Mouse (Mus musculus) forebrain, embryonic 10.5 days (tissue): ENCODE results near the gene Flt3. TPM values are rescaled to one million over a fixed set of nuclear protein-coding genes. Genes with fewer than 3 reads are reported as not detected.

Experiments
- DNase-seq: peaks from one replicate; pipeline ENCODE4 v3.0.0-alpha.2; 2017; ENCODE audit warnings: low spot score; ENCODE audit errors: extremely low spot score
- H3K27ac ChIP-seq: fragments of 300-500 bp; sonication (generic); 2 replicates; pipeline ENCODE4 v1.5.1; 2016; ENCODE audit warnings: mild to moderate bottlenecking
- H3K27me3 ChIP-seq: fragments of 300-500 bp; sonication (generic); 2 replicates; pipeline ENCODE4 v1.6.1; 2016; ENCODE audit warnings: mild to moderate bottlenecking; ENCODE audit not compliant: poor library complexity, severe bottlenecking
- H3K36me3 ChIP-seq: fragments of 300-500 bp; sonication (generic); replicated peaks from 2 replicates; pipeline ENCODE4 v1.6.1; 2016; ENCODE audit warnings: mild to moderate bottlenecking, moderate library complexity
- H3K4me1 ChIP-seq: fragments of 300-500 bp; sonication (generic); 2 replicates; pipeline ENCODE4 v1.6.1; 2016
- H3K4me3 ChIP-seq: fragments of 300-500 bp; sonication (generic); 2 replicates; pipeline ENCODE4 v1.5.1; 2016; ENCODE audit warnings: mild to moderate bottlenecking, moderate library complexity
- H3K9me3 ChIP-seq: fragments of 300-500 bp; sonication (generic); 2 replicates; pipeline ENCODE4 v1.6.1; 2016; ENCODE audit warnings: mild to moderate bottlenecking, moderate library complexity
- WGBS: fragments of 180-500 bp; shearing (Covaris S2); methylation state at CpG from one replicate; pipeline ENCODE4 v1.1.7; 2016; 5-methylcytosine and 5-hydroxymethylcytosine counted together
- polyA plus RNA-seq: library from polyadenylated mRNA; unstranded; fragments of >200 nt; fragmentation: Nextera tagmentation; extraction: Ambion mirVana; gene quantifications from 2 replicates; pipeline ENCODE4 v1.2.1, GENCODE M21; 2016

The Flt3 gene
- polyA plus RNA-seq, 1 experiment from 2014 or later: not detected

GRCm38 (mm10) chr5:147358481-147358880, 41.8 kb downstream of the Flt3 start:
- H3K4me1 ChIP-seq: no peaks in the 10 kb centered on the region
- no peak for DNase-seq
- no peaks in the 10 kb centered on the region for H3K36me3 ChIP-seq
- no peak overlapping the region for H3K27ac ChIP-seq
- H3K27me3 ChIP-seq: no peaks in the 10 kb centered on the region
- WGBS: 90% methylated on average over 11 of the region's 11 CpGs
- no peaks in the 10 kb centered on the region for H3K9me3 ChIP-seq
- no peak overlapping the region for H3K4me3 ChIP-seq

- 48% methylated on average over 3 of the region's 3 CpGs for WGBS
- no peaks in the 10 kb centered on the region for H3K4me1 ChIP-seq
- no peaks in the 10 kb centered on the region for H3K27me3 ChIP-seq
- H3K27ac ChIP-seq: no peak overlapping the region
- DNase-seq: no peak
- no peaks in the 10 kb centered on the region for H3K9me3 ChIP-seq
- no peak overlapping the region for H3K4me3 ChIP-seq
- H3K36me3 ChIP-seq: no peaks in the 10 kb centered on the region
These were observed 42.8 kb downstream of the Flt3 start for GRCm38 (mm10) chr5:147357536-147357935.

GRCm38 (mm10) chr5:147356260-147357055, 43.8 kb downstream of the Flt3 start:
- Histone ChIP-seq H3K9me3 (no peaks in the 10 kb centered on the region), H3K27ac (no peak overlapping the region), H3K36me3 (no peaks in the 10 kb centered on the region), H3K27me3 (no peaks in the 10 kb centered on the region), H3K4me1 (no peaks in the 10 kb centered on the region), H3K4me3 (no peak overlapping the region)
- WGBS: 93% methylated on average over 13 of the region's 13 CpGs
- DNase-seq: no peak

GRCm38 (mm10) chr5:147355788-147356187, 44.5 kb downstream of the Flt3 start:
- Histone ChIP-seq H3K36me3 (no peaks in the 10 kb centered on the region), H3K9me3 (no peaks in the 10 kb centered on the region), H3K4me1 (no peaks in the 10 kb centered on the region), H3K4me3 (no peak overlapping the region), H3K27me3 (no peaks in the 10 kb centered on the region), H3K27ac (no peak overlapping the region)
- 77% methylated on average over 3 of the region's 3 CpGs for WGBS
- DNase-seq: no peak

GRCm38 (mm10) chr5:147354985-147355384, 45.3 kb downstream of the Flt3 start:
- H3K9me3 ChIP-seq: no peaks in the 10 kb centered on the region
- no peak for DNase-seq
- no peaks in the 10 kb centered on the region for H3K4me1 ChIP-seq
- H3K27ac ChIP-seq: no peak overlapping the region
- 77% methylated on average over 8 of the region's 8 CpGs for WGBS
- no peaks in the 10 kb centered on the region for H3K36me3 ChIP-seq
- no peak overlapping the region for H3K4me3 ChIP-seq
- H3K27me3 ChIP-seq: no peaks in the 10 kb centered on the region

GRCm38 (mm10) chr5:147354161-147354780, 46.0 kb downstream of the Flt3 start:
- H3K27me3 ChIP-seq: no peaks in the 10 kb centered on the region
- H3K4me1 ChIP-seq: no peaks in the 10 kb centered on the region
- 65% methylated on average over 17 of the region's 17 CpGs for WGBS
- H3K27ac ChIP-seq: no peak overlapping the region
- H3K36me3 ChIP-seq: no peaks in the 10 kb centered on the region
- H3K4me3 ChIP-seq: no peak overlapping the region
- no peaks in the 10 kb centered on the region for H3K9me3 ChIP-seq
- DNase-seq: no peak

GRCm38 (mm10) chr5:147351931-147352330, 48.4 kb downstream of the Flt3 start:
- no peak for DNase-seq
- WGBS: 92% methylated on average over 8 of the region's 8 CpGs
- Histone ChIP-seq H3K4me1 (no peaks in the 10 kb centered on the region), H3K9me3 (no peaks in the 10 kb centered on the region), H3K27ac (no peak overlapping the region), H3K36me3 (no peaks in the 10 kb centered on the region), H3K4me3 (no peak overlapping the region), H3K27me3 (no peaks in the 10 kb centered on the region)

GRCm38 (mm10) chr5:147345981-147346380, 54.3 kb downstream of the Flt3 start:
- no peaks in the 10 kb centered on the region for H3K9me3 ChIP-seq
- no peak for DNase-seq
- 75% methylated on average over 1 of the region's 1 CpGs for WGBS
- no peak overlapping the region for H3K27ac ChIP-seq
- H3K27me3 ChIP-seq: no peaks in the 10 kb centered on the region
- H3K36me3 ChIP-seq: no peaks in the 10 kb centered on the region
- H3K4me1 ChIP-seq: no peaks in the 10 kb centered on the region
- H3K4me3 ChIP-seq: no peak overlapping the region

GRCm38 (mm10) chr5:147343904-147344303, 56.4 kb downstream of the Flt3 start:
- Histone ChIP-seq H3K9me3 (no peaks in the 10 kb centered on the region), H3K27me3 (no peaks in the 10 kb centered on the region), H3K36me3 (no peaks in the 10 kb centered on the region), H3K27ac (no peak overlapping the region), H3K4me1 (no peaks in the 10 kb centered on the region), H3K4me3 (no peak overlapping the region)
- 91% methylated on average over 10 of the region's 10 CpGs for WGBS
- no peak for DNase-seq

- H3K4me1 ChIP-seq: no peaks in the 10 kb centered on the region
- H3K9me3 ChIP-seq: no peaks in the 10 kb centered on the region
- H3K27me3 ChIP-seq: no peaks in the 10 kb centered on the region
- no peaks in the 10 kb centered on the region for H3K36me3 ChIP-seq
- WGBS: 90% methylated on average over 6 of the region's 6 CpGs
- no peak for DNase-seq
- no peak overlapping the region for H3K27ac ChIP-seq
- H3K4me3 ChIP-seq: no peak overlapping the region
These were observed 57.4 kb downstream of the Flt3 start for GRCm38 (mm10) chr5:147342901-147343300.

- H3K4me3 ChIP-seq: no peak overlapping the region
- H3K27ac ChIP-seq: no peak overlapping the region
- 84% methylated on average over 13 of the region's 13 CpGs for WGBS
- H3K27me3 ChIP-seq: no peaks in the 10 kb centered on the region
- DNase-seq: no peak
- H3K36me3 ChIP-seq: no peaks in the 10 kb centered on the region
- H3K4me1 ChIP-seq: no peaks in the 10 kb centered on the region
- H3K9me3 ChIP-seq: no peaks in the 10 kb centered on the region
These were observed 59.4 kb downstream of the Flt3 start for GRCm38 (mm10) chr5:147340741-147341414.

- Histone ChIP-seq H3K4me3 (no peak overlapping the region), H3K36me3 (no peaks in the 10 kb centered on the region), H3K4me1 (no peaks in the 10 kb centered on the region), H3K27ac (no peak overlapping the region), H3K9me3 (no peaks in the 10 kb centered on the region), H3K27me3 (no peaks in the 10 kb centered on the region)
- 90% methylated on average over 11 of the region's 11 CpGs for whole genome bisulfite sequencing
- no peak for DNase-seq
These were observed 60.7 kb downstream of the Flt3 start for GRCm38 (mm10) chr5:147339560-147339959.

GRCm38 (mm10) chr5:147338967-147339366, 61.3 kb downstream of the Flt3 start:
- DNase-seq: no peak
- Histone ChIP-seq H3K9me3 (no peaks in the 10 kb centered on the region), H3K36me3 (no peaks in the 10 kb centered on the region), H3K4me1 (no peaks in the 10 kb centered on the region), H3K27ac (no peak overlapping the region), H3K27me3 (no peaks in the 10 kb centered on the region), H3K4me3 (no peak overlapping the region)
- 69% methylated on average over 9 of the region's 9 CpGs for WGBS
